Mouse (Mus musculus): ENCODE data around the gene Aspn. TPM values are rescaled to one million over a fixed set of nuclear protein-coding genes. Genes with fewer than 3 reads are reported as not detected.
"Not testable (repeated sequence)": the region's sequence is repeated elsewhere in the genome, so short reads cannot be mapped to it uniquely, and the experiment has no call there.

Gene Aspn
- polyA plus RNA-seq, 1 experiment from 2014 or later: 7.8 TPM

DNA sequence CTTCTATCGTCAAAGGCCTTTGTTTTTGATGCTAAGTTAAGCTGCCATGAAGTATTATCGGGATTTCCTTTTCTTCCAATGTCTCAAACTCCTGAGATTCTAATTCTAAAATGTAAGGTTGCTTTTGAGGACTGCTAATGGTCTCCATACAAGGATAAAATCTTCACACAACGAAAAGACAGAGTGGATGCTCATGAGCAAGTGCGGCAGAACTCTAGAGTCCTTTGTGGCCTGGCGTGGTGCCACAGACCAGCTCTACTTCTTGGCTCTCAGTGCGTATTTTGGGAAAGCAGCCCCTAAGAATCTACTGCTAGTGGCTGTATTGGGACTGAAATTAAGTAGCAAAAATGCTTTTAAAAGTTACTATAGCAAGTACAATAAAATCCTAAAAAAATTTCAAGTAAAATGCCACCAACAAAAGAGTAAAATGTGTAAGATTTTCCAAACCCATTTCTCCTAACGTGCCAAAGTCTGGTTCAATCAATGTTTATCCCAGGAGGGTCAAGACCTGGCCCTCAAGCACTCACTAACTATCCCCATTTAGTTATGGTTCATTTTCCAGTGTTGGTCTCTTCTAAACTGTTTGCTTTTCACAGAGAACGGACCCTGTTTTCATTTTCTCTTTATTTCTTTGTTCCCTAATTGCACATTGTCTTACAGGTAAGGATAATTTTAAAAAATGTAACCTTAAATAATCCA lies 40.2 kb downstream of the Aspn start:
- Histone ChIP-seq H3K4me2 (no peak overlapping the region), H3K9me3 (no peaks in the 10 kb centered on the region), H3K4me1 (peaks cover 14% of the 10 kb centered on the region; the same call in 1 of the 2 replicates), H3K9ac (no peak overlapping the region), H3K27ac (replicated peaks) (peak overlapping the region; percentile 13; the same call in 1 of the 2 replicates), H3K36me3 (no peaks in the 10 kb centered on the region), H3K27me3 (replicated peaks) (no peaks in the 10 kb centered on the region), H3K4me3 (no peak overlapping the region)
- no peak for ATAC-seq (ENCODE audit: extremely low read depth, insufficient number of reproducible peaks, low FRiP score, low TSS enrichment)
- WGBS: 73% methylated on average over 8 of the region's 8 CpGs

DNA sequence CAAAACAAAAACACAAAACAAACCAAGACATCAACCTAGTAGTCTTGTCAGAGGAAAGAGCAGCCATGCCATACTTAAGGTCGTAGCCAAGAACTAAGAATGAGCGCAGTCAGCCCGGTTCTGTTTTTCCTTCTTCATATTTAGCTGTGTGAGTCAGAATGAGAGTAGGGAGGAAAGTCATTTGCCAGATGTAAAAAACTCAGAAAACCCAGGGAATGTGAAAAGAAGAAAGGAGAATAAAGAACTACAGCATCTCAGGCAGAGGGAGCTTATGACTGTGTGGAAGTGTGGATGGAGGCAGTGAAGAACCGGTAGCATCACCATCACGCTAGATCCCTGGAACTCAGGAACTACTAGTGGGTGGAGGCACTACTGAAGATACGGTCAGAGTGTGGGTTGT lies 41.8 kb downstream of the Aspn start:
- H3K4me2 ChIP-seq: no peak overlapping the region
- no peak overlapping the region for H3K4me3 ChIP-seq
- H3K27me3 ChIP-seq (replicated peaks): no peaks in the 10 kb centered on the region
- 0 out of 2 replicates have a peak, but pooled peaks cover 9% of the 10 kb centered on the region for H3K4me1 ChIP-seq
- H3K9ac ChIP-seq: no peak overlapping the region
- H3K36me3 ChIP-seq: no peaks in the 10 kb centered on the region
- no peak overlapping the region for H3K27ac ChIP-seq (replicated peaks)
- WGBS: 92% methylated on average over 6 of the region's 6 CpGs
- no peaks in the 10 kb centered on the region for H3K9me3 ChIP-seq
- no peak for ATAC-seq (ENCODE audit: extremely low read depth, insufficient number of reproducible peaks, low FRiP score, low TSS enrichment)

DNA sequence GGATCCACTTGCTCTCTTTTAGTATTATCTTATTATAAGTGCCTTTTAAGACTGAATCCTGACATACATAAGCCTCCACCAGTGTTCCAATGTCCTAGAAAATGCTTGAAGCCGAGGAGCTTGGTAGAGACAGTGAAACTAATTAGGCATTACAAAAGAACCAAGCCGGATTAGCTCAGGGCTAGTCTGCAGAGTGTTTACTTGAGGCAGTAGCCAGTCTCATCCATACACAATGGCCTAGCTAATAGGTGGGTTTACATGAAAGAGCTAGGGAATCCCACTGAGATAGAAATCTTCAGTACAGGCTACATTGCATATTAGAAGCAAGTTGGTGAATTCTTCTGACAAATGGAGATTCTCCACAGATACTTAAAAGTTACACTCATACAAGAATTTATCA lies 58.3 kb downstream of the Aspn start:
- not testable (repeated sequence) for H3K27me3 ChIP-seq (replicated peaks); H3K4me2 ChIP-seq; H3K4me1 ChIP-seq; H3K27ac ChIP-seq (replicated peaks); H3K36me3 ChIP-seq; H3K9me3 ChIP-seq; H3K4me3 ChIP-seq; ATAC-seq (ENCODE audit: extremely low read depth, insufficient number of reproducible peaks, low FRiP score, low TSS enrichment); H3K9ac ChIP-seq
- WGBS: 88% methylated on average over 2 of the region's 2 CpGs

DNA sequence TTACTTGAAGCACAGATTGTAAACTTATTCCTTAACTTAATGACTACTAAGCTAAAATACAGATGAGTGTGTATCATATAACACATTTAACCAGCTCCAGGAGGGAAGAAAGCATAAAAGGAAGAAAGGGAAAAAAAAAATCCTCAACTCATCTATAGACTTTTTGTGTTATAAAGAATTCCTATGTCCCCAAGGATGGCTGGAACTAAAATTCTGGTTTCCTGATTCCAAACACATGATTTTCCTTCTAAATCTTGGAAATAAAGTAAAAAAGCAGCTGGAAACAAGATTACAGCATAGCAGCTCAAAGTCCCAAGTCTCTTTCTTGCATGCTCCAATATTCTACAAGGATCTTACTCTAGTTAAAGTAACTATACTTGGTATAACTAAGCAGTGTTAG lies 59.4 kb downstream of the Aspn start:
- ATAC-seq (ENCODE audit: extremely low read depth, insufficient number of reproducible peaks, low FRiP score, low TSS enrichment): no peak
- Histone ChIP-seq H3K4me2 (no peak overlapping the region), H3K9me3 (no peaks in the 10 kb centered on the region), H3K4me3 (no peak overlapping the region), H3K4me1 (peaks cover 3% of the 10 kb centered on the region), H3K9ac (no peak overlapping the region), H3K36me3 (no peaks in the 10 kb centered on the region), H3K27ac (replicated peaks) (no peak overlapping the region), H3K27me3 (replicated peaks) (no peaks in the 10 kb centered on the region)

DNA sequence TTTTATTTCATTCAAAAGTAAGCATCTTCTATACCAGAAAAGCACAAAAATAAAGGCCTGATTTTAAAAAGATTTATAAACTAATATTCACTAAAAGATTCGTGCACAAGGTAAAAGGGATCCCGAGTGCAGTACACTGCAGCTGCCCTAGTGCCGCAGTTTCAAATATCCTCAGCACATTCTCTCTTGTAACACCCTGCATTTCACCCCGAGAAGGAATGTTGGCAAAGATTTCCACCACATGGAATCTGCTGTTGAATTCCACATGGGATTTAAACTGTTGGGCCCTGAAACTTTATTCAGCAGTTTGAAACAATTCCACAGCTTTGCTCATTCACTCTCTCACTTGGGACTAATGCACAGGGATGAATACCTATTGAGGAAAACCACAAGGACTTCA lies 63.5 kb downstream of the Aspn start, which contains the start of gene Ogn:
Gene Ogn, plus strand, starts transcription at position 333 of the 400 bp plus-strand sequence.
- WGBS: 33% methylated on average over 4 of the region's 4 CpGs
- no peak for ATAC-seq (ENCODE audit: extremely low read depth, insufficient number of reproducible peaks, low FRiP score, low TSS enrichment)
- Histone ChIP-seq H3K4me1 (peaks cover 11% of the 10 kb centered on the region), H3K27me3 (replicated peaks) (no peaks in the 10 kb centered on the region), H3K4me2 (peak within 1 kb of the TSS; percentile 51), H3K27ac (replicated peaks) (peak within 1 kb of the TSS; percentile 63), H3K4me3 (peak within 1 kb of the TSS; percentile 37), H3K36me3 (no peaks in the 10 kb centered on the region), H3K9ac (peak within 1 kb of the TSS; percentile 58), H3K9me3 (no peaks in the 10 kb centered on the region)

DNA sequence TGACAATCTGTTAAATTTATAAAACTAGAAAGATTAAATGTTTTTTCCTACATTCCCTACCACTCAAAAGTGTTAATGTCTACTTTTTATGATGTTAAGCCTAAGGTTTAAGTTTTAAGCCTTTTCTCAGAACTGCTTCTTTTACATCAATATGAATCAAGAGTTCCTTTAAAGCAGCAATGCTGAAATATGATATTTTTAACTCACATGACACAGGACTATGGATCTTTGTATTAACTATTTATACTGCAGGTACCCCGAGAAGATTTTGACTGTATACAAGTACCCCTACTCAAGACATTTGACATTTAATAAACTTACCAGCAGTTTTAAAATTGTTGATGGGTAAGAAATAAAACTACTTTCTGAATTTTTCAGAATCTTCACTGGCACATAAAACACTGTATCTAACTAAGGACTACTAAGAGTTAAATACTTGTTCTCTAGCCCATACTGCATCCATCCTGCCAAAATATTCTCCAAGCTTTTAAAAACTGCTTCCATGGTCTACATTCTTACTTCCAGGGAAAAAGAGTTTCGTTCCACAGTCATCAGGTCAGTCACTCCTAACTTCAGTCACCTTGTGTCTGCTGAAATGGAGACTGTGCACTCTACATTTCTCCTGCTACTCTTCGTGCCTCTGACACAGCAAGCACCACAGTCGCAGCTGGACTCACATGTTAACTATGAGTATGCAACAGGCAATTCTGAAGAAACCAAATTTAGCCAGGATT lies 64.5 kb downstream of the Aspn start:
- peaks cover 11% of the 10 kb centered on the region for H3K4me1 ChIP-seq
- peak overlapping the region; percentile 37 for H3K4me3 ChIP-seq
- no peaks in the 10 kb centered on the region for H3K9me3 ChIP-seq
- peak overlapping the region; percentile 58 for H3K9ac ChIP-seq
- peak overlapping the region; percentile 51 for H3K4me2 ChIP-seq
- H3K27ac ChIP-seq (replicated peaks): peak overlapping the region; percentile 61; the same call in 1 of the 2 replicates
- ATAC-seq (ENCODE audit: extremely low read depth, insufficient number of reproducible peaks, low FRiP score, low TSS enrichment): no peak
- no peaks in the 10 kb centered on the region for H3K36me3 ChIP-seq
- H3K27me3 ChIP-seq (replicated peaks): no peaks in the 10 kb centered on the region
- WGBS: 57% methylated on average over 4 of the region's 4 CpGs

DNA sequence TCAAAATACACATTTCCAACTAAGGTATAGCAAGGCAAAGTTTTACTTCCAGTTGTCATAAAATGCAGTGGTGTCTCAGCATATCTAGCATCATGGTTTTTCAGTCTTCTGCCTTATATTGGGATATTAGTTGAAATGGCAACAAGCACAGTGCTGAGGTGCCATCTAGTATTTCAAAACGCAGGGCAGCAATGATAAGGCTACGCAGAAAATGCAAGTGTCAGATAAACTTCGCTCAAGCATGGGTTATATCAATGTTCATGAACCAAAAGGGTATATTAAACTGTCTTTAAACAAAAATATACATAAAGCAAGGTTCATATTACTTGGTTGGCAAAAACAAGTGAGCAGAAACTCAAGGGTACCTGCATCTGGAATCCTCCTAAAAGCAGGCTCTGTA lies 72.8 kb downstream of the Aspn start:
- no peak overlapping the region for H3K4me2 ChIP-seq
- ATAC-seq (ENCODE audit: extremely low read depth, insufficient number of reproducible peaks, low FRiP score, low TSS enrichment): no peak
- H3K4me3 ChIP-seq: no peak overlapping the region
- no peak overlapping the region for H3K9ac ChIP-seq
- H3K27me3 ChIP-seq (replicated peaks): no peaks in the 10 kb centered on the region
- H3K36me3 ChIP-seq: peaks cover 9% of the 10 kb centered on the region; the same call in 1 of the 2 replicates
- H3K9me3 ChIP-seq: no peaks in the 10 kb centered on the region
- no peak overlapping the region for H3K27ac ChIP-seq (replicated peaks)
- WGBS: 74% methylated on average over 3 of the region's 3 CpGs
- H3K4me1 ChIP-seq: peaks cover 4% of the 10 kb centered on the region; the same call in 1 of the 2 replicates

Other genes starting within 250 kb of the Aspn start
- gene Fgd3, start 224.1 kb upstream of the Aspn start, polyA plus RNA-seq (2015; fragmentation: Nextera tagmentation; extraction: Ambion mirVana): 0.05 and 0.23 TPM in 2 replicates
- gene Bicd2, start 202.9 kb upstream of the Aspn start, polyA plus RNA-seq (2015; fragmentation: Nextera tagmentation; extraction: Ambion mirVana): 38.7 and 40.6 TPM in 2 replicates
- gene Ippk, start 123.2 kb upstream of the Aspn start, polyA plus RNA-seq (2015; fragmentation: Nextera tagmentation; extraction: Ambion mirVana): 11.5 and 12.5 TPM in 2 replicates
- gene Tes3-ps, start 51.1 kb upstream of the Aspn start, polyA plus RNA-seq (2015; fragmentation: Nextera tagmentation; extraction: Ambion mirVana): 0.72 and 1.1 TPM in 2 replicates
- 2.7 and 3.2 TPM in 2 replicates for gene Ecm2, start 39.6 kb upstream of the Aspn start, polyA plus RNA-seq (2015; fragmentation: Nextera tagmentation; extraction: Ambion mirVana)
- 0.56 and 0.64 TPM in 2 replicates for gene Omd, start 38.0 kb downstream of the Aspn start, polyA plus RNA-seq (2015; fragmentation: Nextera tagmentation; extraction: Ambion mirVana)
- gene Ogn, start 63.6 kb downstream of the Aspn start, polyA plus RNA-seq (2015; fragmentation: Nextera tagmentation; extraction: Ambion mirVana): 21.3 and 24.9 TPM in 2 replicates
- 23.0 and 26.9 TPM in 2 replicates for gene Cenpp, start 108.3 kb downstream of the Aspn start, polyA plus RNA-seq (2015; fragmentation: Nextera tagmentation; extraction: Ambion mirVana)
- 11.5 and 12.9 TPM in 2 replicates for gene Nol8, start 108.6 kb downstream of the Aspn start, polyA plus RNA-seq (2015; fragmentation: Nextera tagmentation; extraction: Ambion mirVana)
- 49.5 and 50.2 TPM in 2 replicates for gene Iars, start 137.7 kb downstream of the Aspn start, polyA plus RNA-seq (2015; fragmentation: Nextera tagmentation; extraction: Ambion mirVana)

Data from heart, embryonic 13.5 days (tissue).